24 mouse cellular contexts compared by ENCODE assay signal in genomic region chr11:12872399-12872798, GRCm38 (mm10).
DNase-seq lines count a peak whose midpoint lies in the region; ATAC-seq lines count a peak whose summit lies in the region.
"Had no signal": no experiment of that assay in that cellular context is flagged by ENCODE, and none has a peak within 500 bp of the region (broad histone marks: within the 10 kb centered on the region; RNA-seq: fewer than 3 reads in every experiment).

No protein-coding gene starts in this region.

- peak; percentile 11 for DNase-seq in hindbrain, embryonic 14.5 days (ENCODE audit: low spot score)
- DNase-seq in liver, embryonic 13.5 days: no peak
- no peak for DNase-seq in liver, embryonic 11.5 days (ENCODE audit: low spot score)
- DNase-seq in kidney, postnatal 36 days: peak; percentile 25 to 33
- peak; percentile 50 for DNase-seq in yolk sac, embryonic 10.5 days (ENCODE audit: low spot score)
- DNase-seq in ovary, adult 18-20 months (ENCODE audit: low spot score): no peak
- DNase-seq: adrenal gland, adult 2 months; cerebellum, adult 11-12 months; cerebellum, postnatal 10 days; lung, postnatal 4 days; right cerebral cortex, adult 18-20 months; right cerebral cortex, postnatal 4 days; thymus, adult 18-20 months; thymus, postnatal 36 days had no signal

- H3K27me3 ChIP-seq in hindbrain, embryonic 14.5 days (ENCODE audit: control insufficient read depth, insufficient read depth, low read length): no peaks in the 10 kb centered on the region
- no peaks in the 10 kb centered on the region for H3K27me3 ChIP-seq in hindbrain, embryonic 16.5 days (replicated peaks; ENCODE audit: control insufficient read depth, insufficient read depth, low read length)
- no peaks in the 10 kb centered on the region for H3K27me3 ChIP-seq in liver, embryonic 13.5 days
- no peaks in the 10 kb centered on the region for H3K27me3 ChIP-seq in liver, embryonic 11.5 days (replicated peaks; ENCODE audit: control insufficient read depth, insufficient read depth, low read length)
- H3K27me3 ChIP-seq in forebrain, embryonic 15.5 days: no peaks in the 10 kb centered on the region
- H3K27me3 ChIP-seq: hindbrain, embryonic 12.5 days; limb, embryonic 13.5 days; lung, embryonic 15.5 days; midbrain, embryonic 15.5 days had no signal

- no peaks in the 10 kb centered on the region for H3K36me3 ChIP-seq in hindbrain, embryonic 14.5 days (replicated peaks; ENCODE audit: control insufficient read depth, insufficient read depth)
- H3K36me3 ChIP-seq in hindbrain, embryonic 16.5 days (ENCODE audit: control insufficient read depth, insufficient read depth, low read length): no peaks in the 10 kb centered on the region
- no peaks in the 10 kb centered on the region for H3K36me3 ChIP-seq in liver, embryonic 13.5 days
- H3K36me3 ChIP-seq in liver, embryonic 11.5 days (ENCODE audit: control insufficient read depth, insufficient read depth, low read length): no peaks in the 10 kb centered on the region
- no peaks in the 10 kb centered on the region for H3K36me3 ChIP-seq in forebrain, embryonic 15.5 days
- H3K36me3 ChIP-seq: hindbrain, embryonic 12.5 days; limb, embryonic 13.5 days; lung, embryonic 15.5 days; midbrain, embryonic 15.5 days had no signal

- H3K4me1 ChIP-seq in hindbrain, embryonic 14.5 days (replicated peaks; ENCODE audit: control insufficient read depth, insufficient read depth, low read length): no peaks in the 10 kb centered on the region
- no peaks in the 10 kb centered on the region for H3K4me1 ChIP-seq in hindbrain, embryonic 16.5 days (ENCODE audit: control insufficient read depth, insufficient read depth, low read depth, low read length)
- no peaks in the 10 kb centered on the region for H3K4me1 ChIP-seq in liver, embryonic 13.5 days (replicated peaks)
- no peaks in the 10 kb centered on the region for H3K4me1 ChIP-seq in liver, embryonic 11.5 days (replicated peaks; ENCODE audit: control insufficient read depth, insufficient read depth, low read length)
- no peaks in the 10 kb centered on the region for H3K4me1 ChIP-seq in forebrain, embryonic 15.5 days
- H3K4me1 ChIP-seq: hindbrain, embryonic 12.5 days; limb, embryonic 13.5 days; lung, embryonic 15.5 days; midbrain, embryonic 15.5 days had no signal

- no peaks in the 10 kb centered on the region for H3K9me3 ChIP-seq in hindbrain, embryonic 14.5 days (ENCODE audit: control insufficient read depth, low read length)
- H3K9me3 ChIP-seq in hindbrain, embryonic 16.5 days (ENCODE audit: control insufficient read depth, low read length): no peaks in the 10 kb centered on the region
- no peaks in the 10 kb centered on the region for H3K9me3 ChIP-seq in liver, embryonic 13.5 days (replicated peaks)
- H3K9me3 ChIP-seq in liver, embryonic 11.5 days (ENCODE audit: control insufficient read depth, low read length): no peaks in the 10 kb centered on the region
- H3K9me3 ChIP-seq in forebrain, embryonic 15.5 days: no peaks in the 10 kb centered on the region
- H3K9me3 ChIP-seq: hindbrain, embryonic 12.5 days; limb, embryonic 13.5 days; lung, embryonic 15.5 days; midbrain, embryonic 15.5 days had no signal

- 59% methylated on average over 1 of the region's 1 CpGs for WGBS in hindbrain, embryonic 14.5 days
- WGBS in hindbrain, embryonic 16.5 days: 40% methylated on average over 1 of the region's 1 CpGs
- 0% methylated on average over 1 of the region's 1 CpGs for WGBS in liver, embryonic 13.5 days (ENCODE audit: insufficient replicate concordance)
- 27% methylated on average over 1 of the region's 1 CpGs for WGBS in liver, embryonic 11.5 days
- WGBS in forebrain, embryonic 15.5 days: 76% methylated on average over 1 of the region's 1 CpGs

- no peak overlapping the region for H3K4me3 ChIP-seq in hindbrain, embryonic 14.5 days (replicated peaks; ENCODE audit: low read length)
- H3K4me3 ChIP-seq in hindbrain, embryonic 16.5 days (ENCODE audit: low read length): no peak overlapping the region
- no peak overlapping the region for H3K4me3 ChIP-seq in liver, embryonic 13.5 days (replicated peaks)
- H3K4me3 ChIP-seq in liver, embryonic 11.5 days (ENCODE audit: low read depth, low read length): no peak overlapping the region
- H3K4me3 ChIP-seq in forebrain, embryonic 15.5 days: no peak overlapping the region
- H3K4me3 ChIP-seq: hindbrain, embryonic 12.5 days; layer of hippocampus, adult 2 months; limb, embryonic 13.5 days; lung, embryonic 15.5 days; midbrain, embryonic 15.5 days; myocyte had no signal

- H3K27ac ChIP-seq in hindbrain, embryonic 14.5 days: no peak overlapping the region
- no peak overlapping the region for H3K27ac ChIP-seq in hindbrain, embryonic 16.5 days (ENCODE audit: low read depth, low read length)
- H3K27ac ChIP-seq in liver, embryonic 13.5 days: 0 out of 2 replicates have a peak overlapping the region, but pooled peaks have one; percentile 4
- H3K27ac ChIP-seq in liver, embryonic 11.5 days (ENCODE audit: low read depth, low read length): no peak overlapping the region
- no peak overlapping the region for H3K27ac ChIP-seq in forebrain, embryonic 15.5 days (replicated peaks)
- H3K27ac ChIP-seq: hindbrain, embryonic 12.5 days; layer of hippocampus, adult 2 months; limb, embryonic 13.5 days; lung, embryonic 15.5 days; midbrain, embryonic 15.5 days had no signal

- H3K4me2 ChIP-seq in hindbrain, embryonic 14.5 days (replicated peaks): no peak overlapping the region
- H3K4me2 ChIP-seq in hindbrain, embryonic 16.5 days (ENCODE audit: low read length): no peak overlapping the region
- H3K4me2 ChIP-seq in liver, embryonic 13.5 days: no peak overlapping the region
- H3K4me2 ChIP-seq in liver, embryonic 11.5 days: no peak overlapping the region
- H3K4me2 ChIP-seq in forebrain, embryonic 15.5 days (replicated peaks): no peak overlapping the region
- H3K4me2 ChIP-seq: hindbrain, embryonic 12.5 days; limb, embryonic 13.5 days; lung, embryonic 15.5 days; midbrain, embryonic 15.5 days had no signal

- H3K9ac ChIP-seq in hindbrain, embryonic 14.5 days: no peak overlapping the region
- no peak overlapping the region for H3K9ac ChIP-seq in hindbrain, embryonic 16.5 days (ENCODE audit: low read depth, low read length)
- H3K9ac ChIP-seq in liver, embryonic 13.5 days: no peak overlapping the region
- H3K9ac ChIP-seq in liver, embryonic 11.5 days (ENCODE audit: low read depth, low read length): no peak overlapping the region
- H3K9ac ChIP-seq in forebrain, embryonic 15.5 days (replicated peaks): no peak overlapping the region
- H3K9ac ChIP-seq: hindbrain, embryonic 12.5 days; limb, embryonic 13.5 days; lung, embryonic 15.5 days; midbrain, embryonic 15.5 days had no signal

- ATAC-seq in hindbrain, embryonic 14.5 days (ENCODE audit: low FRiP score): no peak
- ATAC-seq in hindbrain, embryonic 16.5 days: no peak
- 0 out of 2 replicates have a peak, but pooled peaks have one; percentile 29 for ATAC-seq in liver, embryonic 13.5 days (ENCODE audit: low read depth)
- ATAC-seq in liver, embryonic 11.5 days (replicated peaks; ENCODE audit: low FRiP score): no peak
- no peak for ATAC-seq in forebrain, embryonic 15.5 days (replicated peaks)
- ATAC-seq: inflammation-experienced regulatory T-cells, adult 6 months; midbrain, embryonic 15.5 days; Patski had no signal

Comparison
In these comparisons a context has a peak if more than half of its experiments do, and no peak if none do; other contexts are left out.
1. DNase-seq: peak in hindbrain, embryonic 14.5 days (single experiment), kidney, postnatal 36 days (2 of 2) and yolk sac, embryonic 10.5 days (single experiment); none in liver, embryonic 13.5 days (single experiment), liver, embryonic 11.5 days (single experiment) and ovary, adult 18-20 months (single experiment).